Mouse (Mus musculus): ENCODE results near the gene Gm10378.
"Not testable (repeated sequence)": the region's sequence is repeated elsewhere in the genome, so short reads cannot be mapped to it uniquely, and the experiment has no call there.

The Gm10378 gene

DNA sequence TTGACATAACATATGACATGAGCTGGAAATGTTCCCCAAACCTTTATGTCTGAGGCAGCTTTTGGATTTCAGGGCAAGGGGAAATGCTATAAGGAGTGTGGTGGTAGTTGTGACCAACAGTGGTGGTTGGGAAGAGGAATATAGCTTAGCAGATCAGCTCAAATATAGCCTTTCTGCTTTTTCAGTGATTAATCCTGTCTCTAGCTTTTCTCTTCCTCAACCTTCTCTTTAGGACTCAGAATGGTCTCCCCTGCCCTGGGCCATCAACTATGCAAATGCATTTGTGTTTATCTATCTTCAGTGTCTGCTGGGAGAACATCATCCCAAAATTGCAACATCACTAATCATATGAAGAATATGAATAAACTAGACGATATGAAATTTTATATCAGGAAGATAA, at the start of gene Gm10378:
Gene Gm10378 (plus strand): TSS at position 301 of the 400 bp plus-strand sequence.
- not testable (repeated sequence) for DNase-seq (ENCODE audit: low read depth, low spot score)

DNA sequence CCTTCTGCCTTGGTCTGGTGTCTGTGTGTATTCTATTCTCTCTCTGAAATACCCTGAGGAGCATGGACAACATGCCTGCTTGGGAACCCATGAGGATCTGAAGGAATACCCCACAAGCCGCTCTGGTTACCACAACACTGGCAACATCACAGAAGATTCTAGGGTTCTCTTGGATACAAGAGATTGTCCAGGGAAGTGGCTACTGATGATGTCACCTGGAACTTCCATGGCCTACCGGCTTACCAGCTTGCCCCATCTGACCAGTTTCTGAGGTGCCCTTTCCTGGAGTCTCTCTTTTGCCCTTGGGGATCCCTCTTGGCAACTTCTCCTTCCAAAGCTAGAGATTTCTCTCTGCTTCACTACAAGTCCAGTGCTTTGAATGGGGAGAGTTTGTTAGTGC, 13.9 kb upstream of the Gm10378 start, which contains the start of gene Gm3633:
Gene Gm3633 (minus strand): TSS at position 101 of the 400 bp plus-strand sequence.
- not testable (repeated sequence) for DNase-seq (ENCODE audit: low read depth, low spot score)

Measured in ES-CJ7 (cell line).